Mouse (Mus musculus): ENCODE measurements around the gene Anxa2. TPM values are rescaled to one million over a fixed set of nuclear protein-coding genes. Genes with fewer than 3 reads are reported as not detected.
A peak's percentile ranks its signal among the peaks of the same experiment; 100 is the strongest.

Gene Anxa2
- total and polyA plus RNA-seq, 2 experiments from 2014 or later: 268 to 367 TPM

DNA sequence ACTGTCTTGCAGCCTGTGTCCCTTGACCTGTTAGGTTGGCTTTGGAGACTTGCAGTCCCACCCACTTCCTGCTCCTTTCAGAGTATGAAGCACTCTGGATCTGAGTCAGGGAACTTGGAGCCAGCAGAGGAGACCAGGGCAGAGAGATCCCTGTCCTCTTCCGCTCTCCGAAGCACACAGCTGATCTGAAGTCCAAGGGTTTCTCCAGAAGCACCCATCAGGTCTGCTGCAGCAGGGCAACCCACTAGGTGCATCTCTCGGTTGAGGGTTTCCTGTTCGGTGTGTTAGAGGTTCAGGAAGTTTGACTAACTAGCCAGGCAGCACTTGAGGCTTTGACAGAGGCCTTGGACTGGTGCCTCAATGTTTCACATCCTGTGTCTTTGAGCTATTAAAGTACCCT lies 2.0 kb downstream of the Anxa2 start:
- H3K4me3 ChIP-seq (ENCODE audit: low read depth, low read length): peak overlapping the region; percentile 94
- peak overlapping the region; percentile 76 for H3K4me2 ChIP-seq (ENCODE audit: low read depth, low read length)
- peak; percentile 61 for DNase-seq (ENCODE audit: low spot score)
- H3K9me3 ChIP-seq (replicated peaks; ENCODE audit: control insufficient read depth, low read length): no peaks in the 10 kb centered on the region
- ATAC-seq (ENCODE audit: insufficient read depth, low read depth): no peak
- whole genome bisulfite sequencing: 25% methylated on average over 4 of the region's 4 CpGs
- H3K27ac ChIP-seq (ENCODE audit: low read depth): peak overlapping the region; percentile 95
- peak overlapping the region; percentile 89 for H3K9ac ChIP-seq (replicated peaks; ENCODE audit: low read depth, low read length)
- H3K4me1 ChIP-seq (ENCODE audit: control insufficient read depth, insufficient read depth): peaks cover 56% of the 10 kb centered on the region
- peaks cover 2% of the 10 kb centered on the region; the same call in 1 of the 2 replicates for H3K36me3 ChIP-seq (replicated peaks; ENCODE audit: control insufficient read depth, insufficient read depth, low read length)
- H3K27me3 ChIP-seq (ENCODE audit: control insufficient read depth, insufficient read depth, low read length): no peaks in the 10 kb centered on the region
- TF ChIP-seq CTCF (IDR thresholded peaks at IDR 0.05; ENCODE audit: low read depth) (no peak), EP300 (IDR thresholded peaks at IDR 0.05; ENCODE audit: low read depth) (no peak)

DNA sequence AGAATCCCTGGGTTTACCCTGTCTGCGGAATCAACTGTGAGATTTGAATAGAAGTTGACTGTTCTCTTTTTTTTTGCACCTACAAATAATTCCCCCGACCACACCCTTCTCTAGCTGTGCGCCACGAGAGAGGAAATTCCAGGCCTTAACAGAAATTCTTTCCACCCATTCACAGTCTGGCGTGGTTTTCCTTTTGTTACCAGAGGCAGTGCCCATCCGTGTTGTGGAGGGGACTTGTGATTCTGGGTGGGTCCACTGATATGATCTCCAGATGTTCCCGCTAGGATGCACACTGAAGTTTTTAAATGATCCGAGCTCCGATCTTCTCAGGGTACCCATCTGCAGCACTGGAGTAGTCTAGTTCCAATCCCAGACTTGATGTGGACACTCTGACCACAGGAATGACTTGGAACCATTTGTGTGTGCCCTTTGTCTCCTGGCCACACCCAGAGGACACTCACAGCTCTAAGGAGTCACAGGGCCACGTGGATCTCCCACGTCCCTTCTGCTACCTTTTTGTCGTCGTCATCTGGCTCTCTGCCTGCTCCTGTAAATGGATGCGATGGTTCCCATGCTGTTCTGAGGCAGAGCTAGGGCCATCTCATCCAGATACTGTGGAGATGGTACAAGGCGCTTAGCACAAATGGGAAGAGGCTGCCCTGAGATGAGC lies 3.1 kb downstream of the Anxa2 start:
- H3K4me2 ChIP-seq (ENCODE audit: low read depth, low read length): peak overlapping the region; percentile 76
- H3K27me3 ChIP-seq (ENCODE audit: control insufficient read depth, insufficient read depth, low read length): no peaks in the 10 kb centered on the region
- H3K9me3 ChIP-seq (replicated peaks; ENCODE audit: control insufficient read depth, low read length): no peaks in the 10 kb centered on the region
- H3K9ac ChIP-seq (replicated peaks; ENCODE audit: low read depth, low read length): no peak overlapping the region
- H3K27ac ChIP-seq (ENCODE audit: low read depth): peak overlapping the region; percentile 95
- WGBS: 56% methylated on average over 15 of the region's 15 CpGs
- H3K4me3 ChIP-seq (ENCODE audit: low read depth, low read length): 0 out of 2 replicates have a peak overlapping the region, but pooled peaks have one; percentile 94
- peaks cover 61% of the 10 kb centered on the region for H3K4me1 ChIP-seq (ENCODE audit: control insufficient read depth, insufficient read depth)
- no peak for ATAC-seq (ENCODE audit: insufficient read depth, low read depth)
- TF ChIP-seq EP300 (IDR thresholded peaks at IDR 0.05; ENCODE audit: low read depth): no peak
- no peak for TF ChIP-seq CTCF (IDR thresholded peaks at IDR 0.05; ENCODE audit: low read depth)
- DNase-seq (ENCODE audit: low spot score): no peak
- peaks cover 8% of the 10 kb centered on the region; the same call in 1 of the 2 replicates for H3K36me3 ChIP-seq (replicated peaks; ENCODE audit: control insufficient read depth, insufficient read depth, low read length)

DNA sequence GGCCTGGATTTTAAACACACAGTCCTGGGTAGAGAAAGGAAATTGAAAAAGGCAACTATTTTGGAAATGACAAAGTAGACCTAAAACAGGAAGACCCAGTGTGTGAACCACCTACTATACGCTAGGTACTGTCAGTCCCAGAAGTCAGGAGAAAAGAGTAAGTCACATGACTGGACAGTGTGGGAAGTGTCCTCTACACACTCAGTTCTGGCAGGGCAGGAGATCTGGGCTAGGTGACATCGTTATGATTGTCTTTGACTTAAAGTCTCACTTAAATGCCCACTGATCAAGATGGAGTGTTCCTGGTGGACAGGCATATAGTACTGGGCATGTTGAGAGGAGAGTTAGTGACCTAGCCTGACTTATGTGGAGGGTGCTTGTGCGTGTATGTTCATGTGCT lies 3.7 kb downstream of the Anxa2 start:
- DNase-seq (ENCODE audit: low spot score) (no peak), ATAC-seq (ENCODE audit: insufficient read depth, low read depth) (no peak)
- Histone ChIP-seq H3K9ac (replicated peaks; ENCODE audit: low read depth, low read length) (no peak overlapping the region), H3K36me3 (replicated peaks; ENCODE audit: control insufficient read depth, insufficient read depth, low read length) (peaks cover 12% of the 10 kb centered on the region; the same call in 1 of the 2 replicates), H3K27ac (ENCODE audit: low read depth) (peak overlapping the region; percentile 86), H3K27me3 (ENCODE audit: control insufficient read depth, insufficient read depth, low read length) (no peaks in the 10 kb centered on the region), H3K9me3 (replicated peaks; ENCODE audit: control insufficient read depth, low read length) (no peaks in the 10 kb centered on the region), H3K4me2 (ENCODE audit: low read depth, low read length) (peak overlapping the region; percentile 76; the same call in 1 of the 2 replicates), H3K4me3 (ENCODE audit: low read depth, low read length) (no peak overlapping the region), H3K4me1 (ENCODE audit: control insufficient read depth, insufficient read depth) (peaks cover 61% of the 10 kb centered on the region)
- 78% methylated on average over 3 of the region's 3 CpGs for WGBS
- TF ChIP-seq CTCF (IDR thresholded peaks at IDR 0.05; ENCODE audit: low read depth) (no peak), EP300 (IDR thresholded peaks at IDR 0.05; ENCODE audit: low read depth) (no peak)

DNA sequence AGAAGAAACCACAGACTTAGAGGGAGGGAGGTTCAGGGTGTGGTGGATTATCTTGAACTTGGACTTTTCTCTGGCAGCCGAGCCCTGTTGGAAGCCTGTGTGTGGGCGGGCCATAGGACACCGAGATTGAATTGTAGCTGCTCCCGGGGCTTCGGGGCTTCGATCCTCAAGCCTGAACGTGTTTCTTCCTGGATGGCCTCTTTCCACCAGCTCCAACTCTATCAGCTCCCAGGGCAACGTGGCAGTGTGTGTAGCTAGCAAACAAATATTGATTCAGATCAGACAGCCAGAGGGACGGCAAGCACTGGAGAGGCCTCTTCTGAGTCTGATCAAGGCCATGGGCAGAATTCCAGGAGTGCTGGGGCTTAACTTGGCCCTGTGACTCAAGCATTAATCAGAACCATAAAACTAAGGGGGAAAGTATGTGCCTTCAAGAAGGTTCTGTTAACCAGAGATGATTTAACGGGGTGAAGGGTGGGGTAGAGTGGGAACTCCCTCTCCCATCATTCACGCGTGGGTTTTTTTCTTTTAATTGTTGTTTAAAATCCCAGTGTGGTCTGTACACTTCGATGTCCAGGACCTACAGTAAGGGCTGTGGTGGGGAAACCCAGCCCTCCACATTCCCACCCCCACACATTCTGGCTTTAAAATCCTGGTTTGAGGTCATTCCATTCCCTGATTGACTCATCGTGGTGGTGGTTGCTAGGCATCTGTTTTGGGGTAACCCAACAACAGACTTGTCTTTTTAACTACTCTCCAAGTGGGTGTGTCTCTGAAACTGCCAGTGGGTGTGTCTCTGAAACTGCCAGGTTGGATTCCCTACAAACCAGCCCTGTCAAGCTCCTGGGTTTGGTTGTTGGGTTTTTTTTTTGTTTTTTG lies 4.6 kb downstream of the Anxa2 start:
- H3K4me1 ChIP-seq (ENCODE audit: control insufficient read depth, insufficient read depth): peaks cover 61% of the 10 kb centered on the region
- no peak overlapping the region for H3K9ac ChIP-seq (replicated peaks; ENCODE audit: low read depth, low read length)

DNA sequence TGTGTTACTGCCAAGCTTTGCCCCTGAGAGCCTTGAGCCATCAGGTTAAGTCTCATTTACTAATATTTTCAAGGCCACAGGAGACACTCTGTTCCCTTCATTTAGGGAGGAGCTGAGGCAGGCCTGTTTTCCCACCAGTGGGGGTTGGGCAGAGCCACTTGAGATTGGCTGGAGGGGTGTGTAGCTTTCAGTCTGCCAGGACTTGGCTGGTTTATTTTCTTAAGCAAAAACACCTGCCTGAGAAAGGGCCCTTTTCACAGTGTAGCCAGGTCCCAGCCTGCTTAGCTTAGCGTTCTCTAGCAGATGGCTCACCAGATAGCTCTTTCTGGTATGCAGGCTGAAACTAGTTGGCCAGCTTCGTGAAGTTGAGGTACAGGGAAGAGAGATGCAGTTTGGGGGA lies 5.6 kb downstream of the Anxa2 start:
- Histone ChIP-seq H3K36me3 (replicated peaks; ENCODE audit: control insufficient read depth, insufficient read depth, low read length) (peaks cover 18% of the 10 kb centered on the region; the same call in 1 of the 2 replicates), H3K4me3 (ENCODE audit: low read depth, low read length) (no peak overlapping the region), H3K27me3 (ENCODE audit: control insufficient read depth, insufficient read depth, low read length) (no peaks in the 10 kb centered on the region), H3K4me2 (ENCODE audit: low read depth, low read length) (peak overlapping the region; percentile 19; the same call in 1 of the 2 replicates), H3K9ac (replicated peaks; ENCODE audit: low read depth, low read length) (no peak overlapping the region), H3K4me1 (ENCODE audit: control insufficient read depth, insufficient read depth) (peaks cover 61% of the 10 kb centered on the region), H3K27ac (ENCODE audit: low read depth) (peak overlapping the region; percentile 86), H3K9me3 (replicated peaks; ENCODE audit: control insufficient read depth, low read length) (no peaks in the 10 kb centered on the region)
- DNase-seq (ENCODE audit: low spot score) (peak; percentile 48), ATAC-seq (ENCODE audit: insufficient read depth, low read depth) (peak; percentile 25; the same call in 1 of the 2 replicates)
- 19% methylated on average over 2 of the region's 2 CpGs for WGBS
- no peak for TF ChIP-seq EP300 (IDR thresholded peaks at IDR 0.05; ENCODE audit: low read depth)

More for the DNA sequence above, 4.6 kb downstream of the Anxa2 start:
- TF ChIP-seq CTCF (IDR thresholded peaks at IDR 0.05; ENCODE audit: low read depth) (no peak), EP300 (IDR thresholded peaks at IDR 0.05; ENCODE audit: low read depth) (no peak)
- peak; percentile 81 for DNase-seq (ENCODE audit: low spot score)
- Histone ChIP-seq H3K9me3 (replicated peaks; ENCODE audit: control insufficient read depth, low read length) (no peaks in the 10 kb centered on the region), H3K4me3 (ENCODE audit: low read depth, low read length) (0 out of 2 replicates have a peak overlapping the region, but pooled peaks have one; percentile 8), H3K36me3 (replicated peaks; ENCODE audit: control insufficient read depth, insufficient read depth, low read length) (peaks cover 18% of the 10 kb centered on the region; the same call in 1 of the 2 replicates), H3K4me2 (ENCODE audit: low read depth, low read length) (peak overlapping the region; percentile 76), H3K27ac (ENCODE audit: low read depth) (peak overlapping the region; percentile 86), H3K27me3 (ENCODE audit: control insufficient read depth, insufficient read depth, low read length) (no peaks in the 10 kb centered on the region)
- WGBS: 14% methylated on average over 14 of the region's 14 CpGs
- peak; percentile 13; the same call in 1 of the 2 replicates for ATAC-seq (ENCODE audit: insufficient read depth, low read depth)

All from heart, postnatal 0 days (tissue).